Mouse (Mus musculus): ENCODE results near the gene Mfap5. TPM values are rescaled to one million over a fixed set of nuclear protein-coding genes. Genes with fewer than 3 reads are reported as not detected.
A peak's percentile ranks its signal among the peaks of the same experiment; 100 is the strongest.

Gene Mfap5
- polyA plus RNA-seq, 1 experiment from 2014 or later = 0.55 TPM

- H3K27ac ChIP-seq (ENCODE audit: low read depth) = no peak overlapping the region
- H3K4me2 ChIP-seq (ENCODE audit: low read depth, low read length) = no peak overlapping the region
- DNase-seq = no peak
- H3K36me3 ChIP-seq (replicated peaks; ENCODE audit: insufficient read depth, low read length) = no peaks in the 10 kb centered on the region
- ATAC-seq = no peak
- H3K27me3 ChIP-seq (ENCODE audit: insufficient read depth, low read length) = peaks cover 5% of the 10 kb centered on the region
- TF ChIP-seq CTCF (IDR thresholded peaks at IDR 0.05; ENCODE audit: low read depth) (no peak), EP300 (IDR thresholded peaks at IDR 0.05; ENCODE audit: low read depth) (no peak)
- no peaks in the 10 kb centered on the region for H3K9me3 ChIP-seq (ENCODE audit: low read length)
- H3K9ac ChIP-seq (replicated peaks) = no peak overlapping the region
- H3K4me3 ChIP-seq (ENCODE audit: low read depth, low read length) = no peak overlapping the region
- 43% methylated on average over 3 of the region's 3 CpGs for WGBS (ENCODE audit: insufficient replicate concordance)
- no peaks in the 10 kb centered on the region for H3K4me1 ChIP-seq (ENCODE audit: insufficient read depth)
Observed at GRCm38 (mm10) chr6:122478062-122478461, 27.6 kb upstream of the Mfap5 start.

- no peaks in the 10 kb centered on the region for H3K36me3 ChIP-seq (replicated peaks; ENCODE audit: insufficient read depth, low read length)
- H3K27ac ChIP-seq (ENCODE audit: low read depth) = no peak overlapping the region
- TF ChIP-seq CTCF (IDR thresholded peaks at IDR 0.05; ENCODE audit: low read depth) = no peak
- TF ChIP-seq EP300 (IDR thresholded peaks at IDR 0.05; ENCODE audit: low read depth) = no peak
- no peaks in the 10 kb centered on the region for H3K9me3 ChIP-seq (ENCODE audit: low read length)
- DNase-seq = no peak
- H3K27me3 ChIP-seq (ENCODE audit: insufficient read depth, low read length) = peaks cover 65% of the 10 kb centered on the region
- peak overlapping the region; percentile 89 for H3K4me2 ChIP-seq (ENCODE audit: low read depth, low read length)
- H3K4me1 ChIP-seq (ENCODE audit: insufficient read depth) = peaks cover 4% of the 10 kb centered on the region; the same call in 1 of the 2 replicates
- no peak for ATAC-seq
- H3K4me3 ChIP-seq (ENCODE audit: low read depth, low read length) = peak overlapping the region; percentile 58
- 3% methylated on average over 51 of the region's 91 CpGs for WGBS (ENCODE audit: insufficient replicate concordance)
- H3K9ac ChIP-seq (replicated peaks) = no peak overlapping the region
Observed at GRCm38 (mm10) chr6:122485401-122486296, 20.0 kb upstream of the Mfap5 start.

- H3K36me3 ChIP-seq (replicated peaks; ENCODE audit: insufficient read depth, low read length) = no peaks in the 10 kb centered on the region
- 2% methylated on average over 55 of the region's 111 CpGs for WGBS (ENCODE audit: insufficient replicate concordance)
- H3K9ac ChIP-seq (replicated peaks) = no peak overlapping the region
- no peak for TF ChIP-seq CTCF (IDR thresholded peaks at IDR 0.05; ENCODE audit: low read depth)
- TF ChIP-seq EP300 (IDR thresholded peaks at IDR 0.05; ENCODE audit: low read depth) = no peak
- H3K4me1 ChIP-seq (ENCODE audit: insufficient read depth) = peaks cover 9% of the 10 kb centered on the region; the same call in 1 of the 2 replicates
- H3K27ac ChIP-seq (ENCODE audit: low read depth) = no peak overlapping the region
- 0 out of 2 replicates have a peak, but pooled peaks have one; percentile 35 for ATAC-seq
- peaks cover 70% of the 10 kb centered on the region for H3K27me3 ChIP-seq (ENCODE audit: insufficient read depth, low read length)
- no peaks in the 10 kb centered on the region for H3K9me3 ChIP-seq (ENCODE audit: low read length)
- H3K4me3 ChIP-seq (ENCODE audit: low read depth, low read length) = peak overlapping the region; percentile 58
- DNase-seq = peak; percentile 31
- H3K4me2 ChIP-seq (ENCODE audit: low read depth, low read length) = peak overlapping the region; percentile 89
Observed at GRCm38 (mm10) chr6:122486297-122487117, 19.1 kb upstream of the Mfap5 start.

GRCm38 (mm10) chr6:122490929-122491512 is 14.6 kb upstream of the Mfap5 start:
- H3K9ac ChIP-seq (replicated peaks) = no peak overlapping the region
- 22% methylated on average over 15 of the region's 15 CpGs for WGBS (ENCODE audit: insufficient replicate concordance)
- peaks cover 7% of the 10 kb centered on the region; the same call in 1 of the 2 replicates for H3K4me1 ChIP-seq (ENCODE audit: insufficient read depth)
- DNase-seq = no peak
- peak overlapping the region; percentile 43 for H3K4me3 ChIP-seq (ENCODE audit: low read depth, low read length)
- no peaks in the 10 kb centered on the region for H3K9me3 ChIP-seq (ENCODE audit: low read length)
- peak overlapping the region; percentile 67 for H3K4me2 ChIP-seq (ENCODE audit: low read depth, low read length)
- TF ChIP-seq CTCF (IDR thresholded peaks at IDR 0.05; ENCODE audit: low read depth) (no peak), EP300 (IDR thresholded peaks at IDR 0.05; ENCODE audit: low read depth) (no peak)
- no peaks in the 10 kb centered on the region for H3K36me3 ChIP-seq (replicated peaks; ENCODE audit: insufficient read depth, low read length)
- H3K27ac ChIP-seq (ENCODE audit: low read depth) = no peak overlapping the region
- H3K27me3 ChIP-seq (ENCODE audit: insufficient read depth, low read length) = peaks cover 72% of the 10 kb centered on the region
- no peak for ATAC-seq

GRCm38 (mm10) chr6:122491557-122491956 is 14.1 kb upstream of the Mfap5 start:
- Histone ChIP-seq H3K27me3 (ENCODE audit: insufficient read depth, low read length) (peaks cover 72% of the 10 kb centered on the region), H3K36me3 (replicated peaks; ENCODE audit: insufficient read depth, low read length) (no peaks in the 10 kb centered on the region), H3K9me3 (ENCODE audit: low read length) (no peaks in the 10 kb centered on the region), H3K27ac (ENCODE audit: low read depth) (no peak overlapping the region), H3K4me2 (ENCODE audit: low read depth, low read length) (peak overlapping the region; percentile 67), H3K4me1 (ENCODE audit: insufficient read depth) (0 out of 2 replicates have a peak, but pooled peaks cover 7% of the 10 kb centered on the region), H3K9ac (replicated peaks) (no peak overlapping the region), H3K4me3 (ENCODE audit: low read depth, low read length) (peak overlapping the region; percentile 43)
- TF ChIP-seq CTCF (IDR thresholded peaks at IDR 0.05; ENCODE audit: low read depth) (no peak), EP300 (IDR thresholded peaks at IDR 0.05; ENCODE audit: low read depth) (no peak)
- 2% methylated on average over 16 of the region's 16 CpGs for WGBS (ENCODE audit: insufficient replicate concordance)
- peak; percentile 50; the same call in 1 of the 2 replicates for ATAC-seq
- DNase-seq = peak; percentile 63
